Mouse (Mus musculus): ENCODE data around the gene Per2. TPM values are rescaled to one million over a fixed set of nuclear protein-coding genes. Genes with fewer than 3 reads are reported as not detected.

Gene Per2
- total and polyA plus RNA-seq, 3 experiments: 2.7 to 5.8 (median 4.7) TPM

GRCm38 (mm10) chr1:91482616-91483211, 23.6 kb upstream of the Per2 start:
- H3K4me3 ChIP-seq (replicated peaks in 1 of 3; ENCODE audit: low read depth in 2 of 3, low read length in 2 of 3, poor library complexity in 1 of 3): no peak overlapping the region
- H3K9ac ChIP-seq (ENCODE audit: insufficient read depth, low read depth): no peak overlapping the region
- no peak for DNase-seq (ENCODE audit: extremely low read depth)
- no peak overlapping the region for H3K27ac ChIP-seq (ENCODE audit: insufficient read depth, low read depth)
- H3K4me1 ChIP-seq (ENCODE audit: control insufficient read depth in 1 of 2, insufficient read depth in 2 of 2): peaks cover 7 to 23% of the 10 kb centered on the region in 2 experiments; a peak in 3 of 4 replicates
- no peaks in the 10 kb centered on the region for H3K79me2 ChIP-seq (replicated peaks; ENCODE audit: control insufficient read depth, extremely low read depth, insufficient read depth, poor library complexity, severe bottlenecking)
- dilution Hi-C loops (cut with MboI; ENCODE audit: extremely low pct_ligation_motif_present, extremely low pct_unique_long_range_greater_than_20kb, low sequenced_read_pairs): no loop called here
- in situ Hi-C loops (cut with MboI; ENCODE audit: low pct_ligation_motif_present, low pct_unique_long_range_greater_than_20kb, low sequenced_read_pairs): no loop called here
- no peak overlapping the region for H3K4me2 ChIP-seq (ENCODE audit: insufficient read depth, low read depth, poor library complexity, severe bottlenecking)
- H3K9me3 ChIP-seq (replicated peaks; ENCODE audit: low read length): peaks cover 2% of the 10 kb centered on the region
- no peaks in the 10 kb centered on the region for H3K36me3 ChIP-seq (replicated peaks in 1 of 2; ENCODE audit: control insufficient read depth in 1 of 2, insufficient read depth in 1 of 2, low read length in 1 of 2)
- TF ChIP-seq RCOR1 (conservative IDR thresholded peaks at IDR 0.05; ENCODE audit: low read depth, low read length) (no peak), CTCF (conservative IDR thresholded peaks at IDR 0.05 in 1 of 2, IDR thresholded peaks at IDR 0.05 in 1 of 2; ENCODE audit: low read depth in 2 of 2, low read length in 2 of 2) (no peak), ZMIZ1 (IDR thresholded peaks at IDR 0.05; ENCODE audit: low read depth, low read length) (no peak), HCFC1 (IDR thresholded peaks at IDR 0.05; ENCODE audit: low read depth, low read length) (no peak), MYC (IDR thresholded peaks at IDR 0.05; ENCODE audit: low read depth, low read length) (no peak), ZC3H11A (IDR thresholded peaks at IDR 0.05; ENCODE audit: low read depth, low read length) (no peak), CHD1 (IDR thresholded peaks at IDR 0.05; ENCODE audit: low read depth, low read length) (no peak), MAFK (IDR thresholded peaks at IDR 0.05; ENCODE audit: insufficient replicate concordance, low read length) (no peak), NRF1 (IDR thresholded peaks at IDR 0.05; ENCODE audit: low read depth, low read length) (no peak), SIN3A (IDR thresholded peaks at IDR 0.05; ENCODE audit: low read length) (no peak), TBP (conservative IDR thresholded peaks at IDR 0.05; ENCODE audit: low read depth, low read length) (no peak), RAD21 (IDR thresholded peaks at IDR 0.05; ENCODE audit: low read depth, low read length) (no peak), MAZ (IDR thresholded peaks at IDR 0.05; ENCODE audit: low read depth, low read length) (no peak), CHD2 (IDR thresholded peaks at IDR 0.05; ENCODE audit: low read length) (no peak), MEF2A (IDR thresholded peaks at IDR 0.05; ENCODE audit: borderline replicate concordance, low read depth, low read length) (no peak)
- H3K27me3 ChIP-seq (replicated peaks): no peaks in the 10 kb centered on the region

DNA sequence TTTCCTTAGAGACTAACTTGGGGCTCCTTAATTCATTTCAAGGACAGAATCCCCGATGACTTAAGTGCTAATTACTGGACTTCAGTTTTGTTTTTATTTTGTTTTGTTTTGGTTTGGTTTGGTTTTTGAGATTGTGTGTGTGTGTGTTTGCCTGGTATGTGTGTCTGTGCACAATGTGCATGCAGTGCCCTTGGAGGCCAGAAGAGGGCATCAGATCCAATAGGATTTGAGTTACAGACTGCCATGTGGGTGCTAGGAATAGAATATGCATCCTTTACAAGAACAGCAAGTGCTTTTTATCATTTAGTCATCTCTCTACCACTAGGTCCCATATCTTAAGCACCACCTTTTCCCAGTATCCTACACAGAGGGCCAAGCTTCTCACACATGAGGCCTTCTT, 19.8 kb upstream of the Per2 start:
- dilution Hi-C loops (cut with MboI; ENCODE audit: extremely low pct_ligation_motif_present, extremely low pct_unique_long_range_greater_than_20kb, low sequenced_read_pairs): no loop called here
- in situ Hi-C loops (cut with MboI; ENCODE audit: low pct_ligation_motif_present, low pct_unique_long_range_greater_than_20kb, low sequenced_read_pairs): no loop called here
- H3K4me2 ChIP-seq (ENCODE audit: insufficient read depth, low read depth, poor library complexity, severe bottlenecking): no peak overlapping the region
- TF ChIP-seq E2F4 (IDR thresholded peaks at IDR 0.05; ENCODE audit: insufficient replicate concordance, low read depth, low read length) (no peak), CHD1 (IDR thresholded peaks at IDR 0.05; ENCODE audit: low read depth, low read length) (no peak), TCF12 (IDR thresholded peaks at IDR 0.05; ENCODE audit: low read depth, low read length) (0 out of 2 replicates have a peak, but pooled peaks have one; percentile 17), MXI1 (IDR thresholded peaks at IDR 0.05; ENCODE audit: low read depth, low read length) (no peak), IRF4 (IDR thresholded peaks at IDR 0.05; ENCODE audit: low read depth, low read length) (no peak), CTCF (conservative IDR thresholded peaks at IDR 0.05 in 1 of 2, IDR thresholded peaks at IDR 0.05 in 1 of 2; ENCODE audit: low read depth in 2 of 2, low read length in 2 of 2) (peak; percentile 45 to 51; a peak in 3 of 4 replicates), USF1 (IDR thresholded peaks at IDR 0.05; ENCODE audit: low read depth, low read length) (no peak)
- no peak for DNase-seq (ENCODE audit: extremely low read depth)
- no peaks in the 10 kb centered on the region for H3K36me3 ChIP-seq (replicated peaks in 1 of 2; ENCODE audit: control insufficient read depth in 1 of 2, insufficient read depth in 1 of 2, low read length in 1 of 2)
- peaks cover 2% of the 10 kb centered on the region for H3K9me3 ChIP-seq (replicated peaks; ENCODE audit: low read length)
- H3K4me1 ChIP-seq (ENCODE audit: control insufficient read depth in 1 of 2, insufficient read depth in 2 of 2): peaks cover 7 to 23% of the 10 kb centered on the region in 2 experiments; a peak in 3 of 4 replicates
- H3K27me3 ChIP-seq (replicated peaks): no peaks in the 10 kb centered on the region
- H3K4me3 ChIP-seq (replicated peaks in 1 of 3; ENCODE audit: low read depth in 2 of 3, low read length in 2 of 3, poor library complexity in 1 of 3): no peak overlapping the region
- H3K27ac ChIP-seq (ENCODE audit: insufficient read depth, low read depth): no peak overlapping the region
- no peak overlapping the region for H3K9ac ChIP-seq (ENCODE audit: insufficient read depth, low read depth)
- 0 out of 2 replicates have a peak, but pooled peaks cover 2% of the 10 kb centered on the region for H3K79me2 ChIP-seq (replicated peaks; ENCODE audit: control insufficient read depth, extremely low read depth, insufficient read depth, poor library complexity, severe bottlenecking)
